Mouse (Mus musculus) megakaryocyte progenitor cell, adult 5-6 weeks (primary cell): ENCODE measurements around the gene 1700021F05Rik. TPM values are rescaled to one million over a fixed set of nuclear protein-coding genes. Genes with fewer than 3 reads are reported as not detected.
A peak's percentile ranks its signal among the peaks of the same experiment; 100 is the strongest.

ENCODE experiments used
- ATAC-seq: replicated peaks from 2 replicates; pipeline ENCODE4 v1.8.0; 2016; ENCODE audit warnings: mild to moderate bottlenecking, moderate TSS enrichment, inconsistent platforms; ENCODE audit not compliant: poor library complexity
- total RNA-seq, 2 experiments: library from RNA; stranded (forward) in 1 of 2; stranded (reverse) in 1 of 2; fragments of 157-497, 149-512 nt in 1 of 2; fragments of 200-1000 nt in 1 of 2; gene quantifications; 2 replicates each; pipeline versions ENCODE4 v1.2.3 to v1.2.4; 2015 to 2017

The 1700021F05Rik gene
- total RNA-seq, 2 experiments from 2014 or later = 27.1 to 69.9 TPM

DNA sequence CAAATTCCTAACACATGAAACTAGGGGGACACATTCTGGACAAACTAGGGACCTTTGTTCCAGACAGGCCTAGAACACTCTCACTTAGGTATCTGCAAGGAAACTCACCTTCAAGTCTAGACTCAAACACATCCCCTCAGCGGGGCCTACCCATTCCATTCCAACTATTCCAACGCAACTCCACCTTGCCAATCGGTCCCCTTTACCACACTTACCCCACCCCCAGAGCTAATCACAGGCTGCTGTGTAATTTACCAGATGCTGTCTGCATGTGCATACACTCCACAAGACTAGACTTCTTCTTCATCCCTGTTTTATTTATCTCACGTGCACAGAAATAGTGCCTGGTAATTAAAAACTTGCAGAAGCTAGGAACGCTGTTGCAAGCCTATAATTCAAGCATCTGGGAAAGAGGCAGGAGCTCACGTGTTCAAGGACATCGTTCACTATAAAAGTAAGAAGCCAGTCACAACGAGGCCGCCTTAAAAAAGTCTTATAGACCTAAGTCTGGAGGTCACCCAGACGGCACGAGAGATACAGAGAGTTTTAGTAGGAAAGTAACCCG, 966 bp downstream of the 1700021F05Rik start:
- ATAC-seq = no peak

DNA sequence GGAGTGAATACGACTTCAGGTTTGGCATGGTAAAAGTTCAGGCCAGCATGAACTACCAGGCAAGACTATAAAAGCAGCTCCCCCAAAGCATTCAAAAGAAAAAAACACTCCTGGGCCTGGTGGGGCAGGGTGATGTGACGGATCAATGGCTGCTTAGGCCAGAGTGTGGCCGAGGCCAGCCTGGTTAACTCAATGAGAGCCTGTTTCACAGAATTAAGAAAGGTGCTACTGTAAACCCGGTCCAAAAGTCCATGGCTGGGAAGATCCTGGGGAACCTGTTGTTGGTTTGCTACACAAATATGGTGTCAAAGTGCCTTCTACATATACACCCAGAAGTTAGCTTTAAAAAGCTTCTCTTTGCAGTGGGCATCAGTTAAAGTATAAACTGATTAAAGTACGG, 2.0 kb downstream of the 1700021F05Rik start:
- ATAC-seq = no peak

DNA sequence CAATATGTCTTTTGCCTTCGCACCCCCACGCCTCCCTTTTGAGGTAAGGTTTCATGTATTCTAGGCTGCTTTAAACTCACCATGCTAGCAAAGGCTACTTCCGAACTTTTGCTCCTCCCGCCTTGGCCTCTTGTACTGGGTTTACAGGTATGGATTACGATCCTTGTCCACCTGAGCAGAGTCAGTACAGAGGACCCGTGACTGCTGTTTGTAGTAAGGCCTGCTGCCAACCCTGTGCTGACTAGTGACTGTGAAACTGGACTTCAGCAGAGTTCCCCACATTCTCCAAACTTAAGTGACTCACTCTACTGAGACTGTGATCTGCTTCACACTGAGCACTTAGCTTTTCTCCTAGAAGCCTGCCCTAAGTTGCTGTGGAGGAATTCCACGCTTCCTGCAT, 3.1 kb downstream of the 1700021F05Rik start:
- no peak for ATAC-seq

DNA sequence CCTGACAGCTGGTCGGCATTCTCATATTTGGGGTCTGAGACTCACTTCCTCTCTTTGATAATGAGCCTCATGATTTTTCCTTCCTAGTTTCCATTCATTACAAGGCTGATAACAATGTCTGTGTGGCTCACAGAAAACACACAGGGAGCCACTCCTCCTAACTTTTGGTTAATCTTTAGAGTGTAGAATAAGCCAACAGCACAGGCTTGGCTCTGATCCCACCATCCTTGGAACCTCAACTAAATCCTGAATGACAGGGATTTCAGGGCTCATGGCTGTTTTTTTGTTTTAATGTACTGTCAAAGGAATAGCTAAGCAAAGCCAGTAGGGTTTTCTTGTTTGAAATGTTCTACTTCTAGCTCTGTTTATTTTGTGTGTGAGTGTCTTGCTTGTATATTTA, 6.4 kb downstream of the 1700021F05Rik start:
- ATAC-seq = no peak

DNA sequence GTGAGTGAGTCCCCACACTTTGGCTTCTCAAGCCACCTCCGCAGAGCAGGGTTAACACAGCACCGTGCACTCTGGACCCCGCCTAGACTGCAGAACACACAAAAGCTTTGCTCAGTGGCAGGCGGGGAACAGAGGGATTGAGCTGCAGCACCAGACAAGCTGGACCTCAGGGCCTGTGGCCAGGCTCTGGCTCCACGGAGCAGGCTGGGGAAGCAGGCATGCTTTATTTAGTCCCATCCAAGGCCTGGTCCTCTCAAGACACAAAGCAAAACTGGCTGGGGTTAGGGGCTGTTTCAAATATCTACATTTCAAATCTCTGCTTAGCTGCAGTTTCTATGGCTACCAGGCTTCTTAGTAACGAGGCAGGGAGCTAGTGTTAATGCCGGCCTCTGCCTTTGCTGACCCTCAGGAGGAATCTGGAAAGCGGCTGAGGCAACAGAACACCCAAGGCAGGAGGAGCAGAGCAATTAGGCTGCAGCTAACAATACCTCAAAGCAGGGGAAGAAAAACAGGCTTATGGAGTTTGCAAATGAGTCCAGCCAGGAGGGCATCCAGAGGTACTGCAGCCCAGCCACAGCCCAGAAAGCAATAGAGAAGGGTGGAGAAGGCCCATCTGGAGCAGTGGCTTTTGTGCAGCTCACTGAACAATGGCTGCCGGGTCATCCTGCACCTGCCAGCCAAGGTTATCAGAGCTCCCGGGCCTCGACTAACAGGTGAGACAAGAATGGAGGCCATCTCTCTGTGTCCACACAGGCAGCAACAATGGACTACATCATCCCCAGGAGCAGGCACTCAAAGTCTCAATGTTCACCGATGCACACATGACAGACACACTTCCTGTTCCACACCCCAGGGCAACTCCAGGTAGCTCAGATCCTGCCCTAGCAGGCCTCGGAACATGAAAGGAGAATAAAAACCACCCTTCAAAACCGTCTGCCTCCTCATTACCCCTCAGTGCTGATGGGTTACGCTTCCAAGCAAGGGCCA, 13.2 kb downstream of the 1700021F05Rik start:
- ATAC-seq = no peak

DNA sequence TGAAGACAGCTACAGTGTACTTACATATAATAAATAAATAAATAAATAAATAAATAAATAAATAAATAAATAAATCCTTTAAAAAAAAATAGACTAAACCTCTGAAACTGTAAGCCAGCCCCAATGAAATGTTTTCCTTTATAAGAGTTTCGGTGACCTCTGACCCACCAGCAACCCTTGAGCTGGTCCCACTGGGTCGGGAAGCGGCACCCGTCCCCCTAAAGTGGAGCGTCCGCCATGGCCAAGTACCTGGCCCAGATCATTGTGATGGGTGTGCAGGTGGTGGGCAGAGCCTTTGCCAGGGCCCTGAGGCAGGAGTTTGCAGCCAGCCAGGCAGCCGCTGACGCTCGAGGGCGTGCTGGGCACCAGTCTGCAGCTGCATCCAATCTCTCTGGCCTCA, 16.9 kb downstream of the 1700021F05Rik start, which contains the start of gene Gm9803:
Gene Gm9803 (plus strand): TSS at position 154 of the 400 bp plus-strand sequence.
- ATAC-seq = peak; percentile 50; the same call in 1 of the 2 replicates

DNA sequence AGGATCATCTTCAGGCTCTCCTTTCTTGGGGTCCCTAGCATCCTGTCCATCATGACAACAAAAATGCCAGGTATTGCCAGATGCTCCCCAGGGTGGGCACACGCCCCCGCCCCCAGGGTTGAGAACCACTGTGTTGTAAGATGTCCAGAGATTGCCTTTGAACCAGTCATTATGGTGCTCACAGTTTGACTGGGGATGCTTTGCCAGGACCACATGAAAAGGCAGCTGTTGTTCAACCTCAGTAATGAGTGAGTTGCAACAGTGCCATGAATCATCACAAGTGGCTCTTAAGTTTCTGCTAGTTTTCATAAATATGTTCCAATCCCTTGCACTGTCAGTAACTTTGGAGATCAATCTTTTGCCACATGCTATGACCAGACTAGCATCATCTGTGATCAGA, 20.8 kb downstream of the 1700021F05Rik start:
- ATAC-seq = no peak

DNA sequence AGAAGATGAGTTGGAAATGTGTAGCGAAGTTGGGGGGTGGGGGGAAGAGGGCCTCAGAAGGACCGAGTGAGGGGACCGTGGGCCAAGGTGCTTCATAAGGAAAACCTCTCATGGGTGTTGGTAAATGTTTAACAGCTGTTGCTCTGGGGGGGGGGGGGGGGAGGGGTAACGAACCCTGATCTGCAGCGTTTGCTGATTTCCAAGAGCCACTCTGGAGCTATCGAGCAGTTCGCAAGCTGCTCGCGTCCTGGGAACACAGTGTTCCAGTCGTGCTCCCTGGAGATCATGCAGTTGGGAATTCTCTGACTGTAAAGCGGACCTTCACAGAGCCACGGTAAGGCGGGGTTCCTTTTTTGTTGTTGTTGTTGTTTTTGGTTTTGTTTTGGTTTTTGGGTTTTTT, 22.4 kb downstream of the 1700021F05Rik start:
- ATAC-seq = no peak

DNA sequence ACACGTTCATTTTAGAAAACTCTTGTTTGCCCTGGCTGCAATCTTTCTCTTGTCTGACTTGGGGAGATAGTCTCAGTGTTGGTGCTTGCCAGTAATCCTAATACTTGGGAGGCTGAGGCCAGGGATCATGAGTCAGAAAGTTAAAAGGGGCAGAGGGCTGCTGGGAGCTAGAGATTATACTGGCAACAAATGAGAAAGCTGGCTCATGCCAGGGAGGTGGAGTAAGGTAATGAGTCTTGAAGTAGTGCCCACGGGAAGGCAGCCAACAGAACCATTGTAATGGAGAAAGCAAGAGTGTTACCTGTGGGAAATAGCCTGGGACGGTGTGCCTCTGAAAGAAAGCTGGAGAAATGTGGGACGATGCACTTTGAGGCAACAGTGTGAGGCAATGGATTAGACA, 23.0 kb downstream of the 1700021F05Rik start:
- no peak for ATAC-seq

DNA sequence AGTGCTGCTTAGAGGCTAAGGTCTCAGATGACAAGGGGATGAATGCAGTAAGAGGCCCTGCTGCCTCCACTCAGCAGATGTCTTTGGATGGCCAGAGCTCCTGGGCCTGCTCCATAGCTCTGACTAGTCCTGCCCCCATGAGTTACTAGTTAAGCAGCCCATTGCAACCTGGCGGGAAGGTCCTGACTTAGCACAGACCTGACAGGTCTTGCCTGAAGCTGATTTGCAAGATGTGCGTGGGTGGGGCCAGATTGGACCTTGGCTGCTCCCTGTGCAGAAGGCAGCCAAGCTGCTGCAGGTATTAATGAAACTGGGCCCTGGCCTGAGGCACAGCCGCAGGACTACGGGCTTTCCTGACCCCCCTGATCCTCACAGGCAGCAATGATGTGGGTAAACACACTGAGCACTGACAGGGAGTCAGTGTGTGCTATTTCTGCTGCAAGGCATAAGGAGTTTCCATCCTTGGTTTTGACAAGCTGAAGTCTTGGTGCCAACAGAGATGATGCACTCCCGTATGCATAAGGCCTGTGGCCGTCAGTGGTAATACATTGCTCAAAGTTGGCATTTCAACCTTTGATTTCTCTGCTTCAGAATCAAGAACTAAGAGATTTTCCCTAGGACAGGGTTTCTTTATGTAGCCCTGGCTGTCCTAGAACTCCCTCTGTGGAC, 23.7 kb downstream of the 1700021F05Rik start:
- no peak for ATAC-seq

DNA sequence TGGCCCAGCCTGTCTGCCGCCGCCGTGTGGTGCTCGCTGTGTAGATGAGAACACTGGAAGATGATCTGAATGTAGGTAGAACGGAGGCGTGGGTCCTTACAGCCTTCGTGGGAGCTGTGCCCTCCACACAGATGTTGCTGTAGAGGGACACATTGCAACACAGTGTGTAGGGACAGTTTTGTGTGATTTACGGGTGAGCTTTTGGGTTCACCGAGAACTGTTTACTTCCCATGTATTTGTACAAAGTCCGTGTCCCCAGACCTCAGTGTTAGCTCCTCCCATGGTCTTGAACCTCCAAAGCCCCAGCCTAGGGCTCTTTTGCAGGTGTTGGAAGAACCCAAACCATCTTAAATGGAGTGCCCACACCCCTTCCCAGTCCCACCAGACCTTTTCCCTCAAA, 27.8 kb downstream of the 1700021F05Rik start:
- no peak for ATAC-seq

DNA sequence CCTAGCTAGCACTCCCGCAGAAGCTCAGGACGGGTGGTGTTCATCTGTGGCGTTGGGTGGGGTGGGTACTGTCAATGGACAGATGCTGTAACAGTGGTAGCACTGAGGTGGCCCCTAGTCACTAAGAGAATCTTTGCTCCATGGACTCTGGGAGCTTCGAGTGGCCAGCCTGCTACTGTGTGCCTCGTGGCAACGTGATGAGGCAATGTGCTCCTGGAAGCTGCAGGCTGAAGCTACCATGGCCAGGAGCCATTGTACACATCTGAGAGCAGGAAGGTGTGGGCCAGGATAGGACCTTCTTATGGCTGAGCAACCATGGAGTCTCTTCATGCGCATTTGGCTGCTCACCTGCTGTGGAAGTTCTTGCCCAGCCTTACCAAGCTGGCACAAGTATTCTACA, 31.6 kb downstream of the 1700021F05Rik start:
- no peak for ATAC-seq

DNA sequence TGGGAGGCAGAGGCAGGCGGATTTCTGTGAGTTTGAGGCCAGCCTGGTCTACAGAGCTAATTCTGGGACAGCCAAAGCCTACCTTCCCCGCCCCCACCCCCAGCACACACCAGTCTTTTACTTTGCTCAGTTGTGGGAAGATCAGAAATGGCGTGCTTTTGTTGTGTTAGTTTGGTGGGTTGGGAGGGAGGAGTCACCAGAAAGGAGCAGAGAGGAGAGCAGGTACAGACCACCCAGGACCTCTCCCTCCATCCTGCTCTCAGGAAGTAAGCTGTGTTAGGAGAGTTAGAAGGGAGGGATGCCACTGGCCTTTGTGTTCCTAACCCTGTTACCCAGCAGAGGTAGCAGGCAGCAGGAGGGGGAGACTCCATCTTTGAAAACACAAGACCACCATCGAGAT, 33.7 kb downstream of the 1700021F05Rik start:
- no peak for ATAC-seq

DNA sequence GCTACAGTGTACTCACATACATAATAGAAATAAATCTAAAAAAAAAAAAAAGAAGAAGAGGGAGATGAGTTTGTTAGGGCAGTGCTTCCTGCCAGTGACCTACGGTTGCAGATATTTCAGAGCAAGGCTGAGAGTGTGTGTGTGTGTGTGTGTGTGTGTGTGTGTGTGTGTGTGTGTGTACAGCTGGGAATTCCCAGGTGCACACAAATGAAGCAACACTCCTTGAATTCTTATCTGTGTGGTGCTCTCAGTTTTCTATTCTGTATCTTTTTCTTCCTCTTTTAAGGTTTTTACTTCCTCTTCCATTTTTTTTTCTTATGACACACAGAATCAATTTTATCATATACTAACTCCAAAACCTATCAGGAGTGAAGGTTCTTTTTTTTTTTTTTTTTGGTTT, 36.5 kb downstream of the 1700021F05Rik start:
- ATAC-seq = no peak; the same call in 1 of the 2 replicates

DNA sequence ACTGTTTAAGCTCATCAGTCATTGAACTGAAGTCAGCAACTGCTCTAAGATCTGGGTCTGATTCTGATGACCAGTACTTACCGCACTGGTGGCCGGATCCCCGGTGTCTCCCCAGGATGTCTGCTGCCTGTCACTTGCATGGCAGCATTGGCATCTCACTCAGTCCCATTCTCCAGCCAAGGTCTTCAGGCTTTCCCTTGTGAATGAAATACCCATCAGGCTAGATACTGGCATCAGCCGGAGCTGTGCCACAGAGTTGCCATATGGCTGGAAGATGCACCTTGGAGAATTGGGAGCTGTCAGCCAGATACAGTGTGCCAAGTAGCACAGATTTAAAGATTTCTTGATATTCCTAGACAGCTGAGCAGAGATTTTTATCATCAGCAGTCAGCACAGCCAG, 38.2 kb downstream of the 1700021F05Rik start:
- no peak for ATAC-seq

DNA sequence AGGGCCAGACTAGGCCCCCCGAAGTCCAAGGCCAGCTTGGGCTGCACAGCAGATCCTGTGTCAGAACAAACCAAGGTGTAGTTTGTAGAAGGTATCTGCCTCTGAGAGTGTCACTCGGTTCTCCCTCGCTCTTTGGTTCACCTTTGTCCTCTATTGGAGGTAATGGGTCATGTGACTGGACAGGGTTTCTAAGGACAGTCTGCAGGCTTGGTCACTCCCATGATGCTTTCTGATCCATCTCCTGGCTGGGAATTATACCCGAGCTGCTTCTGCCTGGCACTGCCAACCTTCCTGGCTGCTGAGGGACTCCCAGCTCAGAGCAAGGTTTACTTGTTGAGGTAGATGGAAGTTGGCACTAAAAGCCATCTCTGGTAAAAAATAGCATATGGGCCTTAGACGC, 49.9 kb downstream of the 1700021F05Rik start:
- no peak for ATAC-seq

DNA sequence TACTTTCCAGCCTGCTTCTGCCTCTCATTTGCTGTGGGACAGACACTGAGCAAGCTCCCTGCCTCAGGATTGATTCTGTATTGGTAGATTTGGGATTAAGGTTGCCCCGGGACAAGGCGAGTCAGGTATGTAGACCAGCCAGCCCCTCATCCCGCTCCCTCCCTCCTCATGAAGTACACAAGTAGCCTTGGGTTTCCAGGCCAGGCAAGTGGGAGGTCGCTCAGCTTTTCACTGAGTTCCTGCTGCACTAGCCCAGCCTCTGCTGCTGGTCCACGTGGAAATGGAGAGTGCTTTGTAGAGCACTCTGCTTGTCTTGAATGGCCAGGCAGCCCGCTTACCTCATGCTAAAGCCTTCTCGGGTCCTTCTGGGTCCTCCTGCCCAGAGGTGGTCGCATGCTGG, 50.8 kb downstream of the 1700021F05Rik start:
- no peak for ATAC-seq

DNA sequence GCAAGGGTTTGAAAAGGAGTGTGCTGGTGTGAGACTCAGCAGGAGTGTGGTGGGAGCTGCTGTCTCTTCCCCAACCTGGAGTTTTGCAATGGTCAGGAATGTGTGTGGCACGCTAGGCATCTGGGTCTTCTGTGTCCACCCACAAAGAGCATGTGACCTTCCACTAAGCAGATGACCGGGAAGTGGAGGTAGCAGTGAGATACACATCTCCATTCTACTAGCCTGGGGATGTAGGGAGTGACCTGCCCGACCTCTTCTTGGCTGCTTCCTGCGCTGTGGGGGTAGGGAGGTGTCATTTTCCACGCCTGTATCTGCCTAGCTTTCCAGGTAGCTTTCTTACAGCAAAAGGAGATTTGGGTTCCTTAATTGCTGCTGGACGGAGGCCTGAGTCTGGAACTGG, 51.2 kb downstream of the 1700021F05Rik start:
- ATAC-seq = no peak

DNA sequence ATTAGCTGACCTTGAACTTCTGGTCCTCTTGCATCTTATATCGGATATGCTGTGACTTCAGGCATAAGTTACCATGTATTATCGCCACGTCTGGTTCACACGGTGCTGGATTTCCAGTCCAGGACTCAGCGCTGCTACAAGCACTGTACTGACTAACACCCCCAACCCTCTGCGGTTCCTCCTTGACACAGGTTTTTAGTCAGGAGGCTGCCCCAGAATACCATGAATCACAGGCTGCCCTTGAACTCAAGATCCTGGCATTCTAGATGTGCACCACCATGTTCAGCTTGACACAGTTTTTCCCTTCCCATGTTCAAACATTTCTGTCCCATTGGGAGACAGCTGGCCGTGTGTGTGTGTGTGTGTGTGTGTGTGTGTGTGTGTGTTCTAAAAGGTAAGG, 51.7 kb downstream of the 1700021F05Rik start:
- ATAC-seq = no peak

DNA sequence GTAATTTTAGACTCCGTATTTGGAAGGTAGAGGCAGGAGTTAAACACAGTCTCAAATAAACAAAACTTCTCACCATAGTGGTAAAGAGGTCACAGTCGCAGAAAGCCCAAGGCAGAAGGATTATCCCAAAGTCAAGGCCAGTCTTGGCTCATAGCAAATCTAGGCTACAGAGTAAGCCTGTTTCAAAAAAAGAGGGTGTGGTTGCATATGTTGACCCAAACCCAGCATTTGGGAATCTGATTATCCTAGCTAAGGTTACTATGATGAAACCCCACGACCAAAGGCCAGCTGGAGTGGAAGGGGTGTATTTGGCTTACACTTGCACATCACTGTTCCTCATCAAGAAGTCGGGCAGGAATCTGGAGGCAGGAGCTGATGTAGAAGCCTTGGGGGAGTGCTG, 52.5 kb downstream of the 1700021F05Rik start:
- ATAC-seq = no peak

DNA sequence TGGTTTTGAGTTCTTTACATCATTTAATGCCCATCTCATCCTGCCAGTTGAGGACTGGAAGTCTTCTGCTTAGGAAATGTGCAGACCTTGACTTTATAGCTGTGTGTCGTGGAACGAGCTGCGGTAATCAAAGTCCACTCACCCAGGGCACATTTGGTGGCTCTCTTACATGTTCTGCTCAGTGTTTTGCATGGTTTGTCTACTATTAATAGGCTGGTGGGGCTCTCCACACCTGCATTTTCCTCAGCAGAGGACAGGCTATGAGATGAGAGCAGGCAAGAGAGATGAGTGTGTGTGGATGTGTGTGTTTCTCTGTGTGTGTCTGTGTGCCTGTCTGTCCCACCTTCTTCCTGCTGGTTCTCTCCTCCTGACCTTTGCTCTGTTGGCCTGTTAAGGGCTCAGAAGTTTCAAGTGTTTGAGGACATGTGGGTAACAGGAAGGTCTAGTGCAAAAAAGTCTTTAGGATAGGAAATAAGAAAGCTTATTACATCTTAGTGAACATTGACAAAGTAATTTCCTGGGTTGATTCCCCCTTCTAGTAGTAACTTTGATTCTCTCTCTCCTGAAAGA, 53.3 kb downstream of the 1700021F05Rik start:
- no peak for ATAC-seq
